Mouse (Mus musculus): ENCODE results near the gene Shd. TPM values are rescaled to one million over a fixed set of nuclear protein-coding genes. Genes with fewer than 3 reads are reported as not detected.

The Shd gene
- polyA plus RNA-seq, 1 experiment from 2014 or later = 6.8 TPM

Other genes starting within 250 kb of the Shd start
- gene Adgre4, start 220.5 kb upstream of the Shd start, polyA plus RNA-seq (2015; fragmentation: Nextera tagmentation; extraction: Ambion mirVana) = 0.16 and 0.38 TPM in 2 replicates
- gene Zfp119a, start 91.5 kb upstream of the Shd start, polyA plus RNA-seq (2015; fragmentation: Nextera tagmentation; extraction: Ambion mirVana) = 9.1 and 10.7 TPM in 2 replicates
- 15.4 and 17.3 TPM in 2 replicates for gene Zfp959, start 78.4 kb upstream of the Shd start, polyA plus RNA-seq (2015; fragmentation: Nextera tagmentation; extraction: Ambion mirVana)
- gene Zfp119b, start 21.0 kb upstream of the Shd start, polyA plus RNA-seq (2015; fragmentation: Nextera tagmentation; extraction: Ambion mirVana) = 6.1 and 8.3 TPM in 2 replicates
- gene Ebi3, start 17.8 kb upstream of the Shd start, polyA plus RNA-seq (2015; fragmentation: Nextera tagmentation; extraction: Ambion mirVana) = 2.0 and 2.8 TPM in 2 replicates
- gene Yju2, start 11.4 kb upstream of the Shd start, polyA plus RNA-seq (2015; fragmentation: Nextera tagmentation; extraction: Ambion mirVana) = 25.5 and 27.3 TPM in 2 replicates
- gene Fsd1, start 16.0 kb downstream of the Shd start, polyA plus RNA-seq (2015; fragmentation: Nextera tagmentation; extraction: Ambion mirVana) = 4.5 and 6.8 TPM in 2 replicates
- gene Stap2, start 35.1 kb downstream of the Shd start, polyA plus RNA-seq (2015; fragmentation: Nextera tagmentation; extraction: Ambion mirVana) = 25.4 and 27.9 TPM in 2 replicates
- 80.1 and 86.2 TPM in 2 replicates for gene Mpnd, start 35.2 kb downstream of the Shd start, polyA plus RNA-seq (2015; fragmentation: Nextera tagmentation; extraction: Ambion mirVana)
- gene Sh3gl1, start 66.2 kb downstream of the Shd start, polyA plus RNA-seq (2015; fragmentation: Nextera tagmentation; extraction: Ambion mirVana) = 158 and 166 TPM in 2 replicates
- gene Chaf1a, start 70.0 kb downstream of the Shd start, polyA plus RNA-seq (2015; fragmentation: Nextera tagmentation; extraction: Ambion mirVana) = 23.8 and 24.0 TPM in 2 replicates
- gene Ubxn6, start 104.6 kb downstream of the Shd start, polyA plus RNA-seq (2015; fragmentation: Nextera tagmentation; extraction: Ambion mirVana) = 38.8 and 41.6 TPM in 2 replicates
- 95.2 and 96.7 TPM in 2 replicates for gene Hdgfl2, start 109.2 kb downstream of the Shd start, polyA plus RNA-seq (2015; fragmentation: Nextera tagmentation; extraction: Ambion mirVana)
- 0.15 and 0.28 TPM in 2 replicates for gene Plin4, start 139.3 kb downstream of the Shd start, polyA plus RNA-seq (2015; fragmentation: Nextera tagmentation; extraction: Ambion mirVana)
- gene Plin5, start 147.1 kb downstream of the Shd start, polyA plus RNA-seq (2015; fragmentation: Nextera tagmentation; extraction: Ambion mirVana) = 1.3 and 2.1 TPM in 2 replicates
- gene Lrg1, start 151.5 kb downstream of the Shd start, polyA plus RNA-seq (2015; fragmentation: Nextera tagmentation; extraction: Ambion mirVana) = 0.59 and 1.4 TPM in 2 replicates
- gene Sema6b, start 169.9 kb downstream of the Shd start, polyA plus RNA-seq (2015; fragmentation: Nextera tagmentation; extraction: Ambion mirVana) = 1.2 and 1.7 TPM in 2 replicates
- gene Tnfaip8l1, start 192.0 kb downstream of the Shd start, polyA plus RNA-seq (2015; fragmentation: Nextera tagmentation; extraction: Ambion mirVana) = 15.5 and 17.3 TPM in 2 replicates
- 93.0 and 110 TPM in 2 replicates for gene Mydgf, start 213.5 kb downstream of the Shd start, polyA plus RNA-seq (2015; fragmentation: Nextera tagmentation; extraction: Ambion mirVana)
- 38.7 and 41.4 TPM in 2 replicates for gene Dpp9, start 248.4 kb downstream of the Shd start, polyA plus RNA-seq (2015; fragmentation: Nextera tagmentation; extraction: Ambion mirVana)

Measured in lung, embryonic 16.5 days (tissue).